Mouse (Mus musculus) lung, postnatal 0 days (tissue): Measurements from ENCODE around the gene Praf2.

Source experiments
- CTCF ChIP-seq: IDR thresholded peaks from 2 replicates; pipeline ENCODE4 v1.5.1; 2016; ENCODE audit warnings: antibody characterized with exemption, mild to moderate bottlenecking
- EP300 ChIP-seq: IDR thresholded peaks from 2 replicates; pipeline ENCODE4 v1.6.1; 2016; ENCODE audit warnings: antibody characterized with exemption, mild to moderate bottlenecking, control low read depth

DNA sequence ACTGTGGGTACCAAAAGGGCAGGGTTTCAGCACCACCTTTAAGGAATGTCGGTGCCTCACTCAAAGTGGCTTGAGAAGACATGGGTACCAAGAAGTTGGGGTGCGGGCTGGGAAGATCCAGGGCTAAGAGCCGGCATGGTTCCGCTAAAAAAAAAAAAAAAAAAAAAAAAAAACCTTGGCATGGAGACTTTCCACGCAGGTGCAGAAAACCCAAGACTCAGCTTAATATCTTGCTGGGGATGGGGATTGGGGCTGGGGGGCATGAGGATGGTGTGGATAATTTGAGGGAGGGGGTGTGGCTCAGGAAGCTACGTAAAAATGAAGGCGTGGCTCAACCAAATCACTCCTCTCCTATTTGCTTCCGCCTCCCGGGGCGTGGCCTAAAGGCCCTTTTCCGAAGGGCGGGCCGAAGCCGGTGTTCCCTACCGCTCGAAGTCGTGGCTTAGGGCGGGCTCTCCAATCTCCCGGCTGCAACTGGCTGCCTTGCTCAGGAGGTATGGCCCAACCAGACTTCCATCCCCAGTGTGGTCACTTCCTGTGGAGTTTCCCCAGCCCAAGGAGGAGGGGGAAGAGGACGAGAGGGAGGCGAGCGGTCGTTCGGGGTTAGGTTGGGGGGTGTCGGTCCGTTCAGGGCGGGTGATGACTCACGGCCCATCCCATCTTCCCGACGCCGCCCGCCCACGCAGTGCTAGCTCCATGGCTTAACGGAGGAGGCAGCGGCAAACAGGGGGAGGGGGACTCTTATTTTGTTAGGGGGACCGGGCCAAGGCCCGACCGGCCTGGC, 34.1 kb downstream of the Praf2 start, which contains the start of gene Tfe3:
- TF ChIP-seq CTCF (no peak), EP300 (no peak)
